Mouse (Mus musculus): ENCODE results near the gene Tchp.

The Tchp gene

DNA sequence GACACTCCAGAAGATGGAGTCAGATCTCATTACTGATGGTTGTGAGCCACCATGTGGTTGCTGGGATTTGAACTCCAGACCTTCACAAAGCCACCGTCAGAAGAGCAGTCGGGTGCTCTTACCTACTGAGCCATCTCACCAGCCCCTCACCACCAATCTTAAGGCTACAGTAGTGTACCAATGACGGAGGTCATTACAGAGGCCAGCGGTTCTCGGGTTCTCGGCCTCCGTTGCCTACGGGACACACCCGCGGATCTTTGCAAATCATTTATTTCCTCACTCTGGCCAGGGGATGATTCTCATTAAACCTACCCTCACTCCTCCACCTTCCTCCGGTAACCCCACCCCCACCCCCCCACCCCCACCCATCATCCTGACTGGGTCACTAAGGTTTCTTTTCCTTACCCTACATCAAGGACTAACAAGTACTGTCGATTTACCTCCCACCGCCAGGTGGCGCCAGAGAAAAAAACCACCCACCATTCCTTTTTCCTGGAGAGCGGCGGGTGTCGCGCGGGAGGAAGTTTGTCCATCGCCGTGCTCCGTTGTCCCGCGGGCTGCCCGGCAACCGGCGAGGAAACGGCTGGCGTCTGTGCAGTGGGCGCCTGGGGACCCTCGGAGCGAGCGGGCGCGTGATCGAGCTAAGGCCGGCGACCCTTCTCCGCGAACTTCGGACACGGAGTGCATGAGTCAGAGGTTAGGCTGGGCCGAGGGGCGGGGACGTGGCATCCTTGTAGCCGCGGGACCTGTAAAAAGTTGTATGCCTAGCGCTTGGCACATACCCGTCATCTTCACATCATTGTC lies at the start of gene Tchp:
TSS of gene Tchp (plus strand) at position 496 of the 804 bp plus-strand sequence.
- DNase-seq (ENCODE audit: low spot score in 2 of 2): peak; percentile 96

DNA sequence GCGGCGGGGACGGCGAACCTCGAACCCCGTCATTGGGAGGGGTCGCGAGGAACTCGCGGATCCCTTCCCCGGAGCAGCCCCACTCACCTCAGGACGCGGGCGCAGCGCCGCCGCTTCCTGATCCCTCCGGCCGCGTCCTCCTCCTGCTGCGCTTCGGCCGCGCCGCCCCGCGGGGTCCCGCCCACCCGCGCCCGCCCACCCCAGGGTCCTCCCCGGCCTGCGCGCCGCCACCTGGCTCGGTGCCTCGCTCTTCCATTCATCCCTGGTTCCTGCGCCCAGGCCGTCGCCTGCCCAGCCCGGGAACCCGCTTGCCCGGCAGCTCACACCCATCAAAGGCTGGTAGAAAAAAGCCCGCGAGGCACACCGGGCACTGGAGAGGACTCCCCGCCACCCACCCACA lies 49.3 kb upstream of the Tchp start, which contains the start of gene Trpv4:
TSS of gene Trpv4 (minus strand) at position 167 of the 400 bp plus-strand sequence.
- no peak for DNase-seq (ENCODE audit: low spot score in 2 of 2)

DNA sequence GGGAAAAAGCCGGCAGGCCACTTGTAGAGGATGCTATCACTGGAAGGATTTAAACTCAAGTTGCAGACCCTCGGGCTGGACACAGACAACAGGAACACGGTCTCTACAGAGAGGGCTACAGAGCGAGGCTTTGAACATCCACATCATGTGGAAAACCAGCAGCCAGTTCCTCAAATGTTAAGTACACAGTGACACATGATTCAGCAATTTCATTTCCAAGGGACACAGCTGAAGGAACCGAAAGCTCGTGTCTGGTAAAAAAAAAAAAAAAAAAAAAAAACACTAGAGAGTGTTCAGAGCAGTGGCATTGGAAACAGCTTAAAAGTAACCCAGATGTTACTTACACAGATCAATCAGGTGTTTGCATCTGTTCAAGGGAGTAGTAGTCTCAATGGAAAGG lies 46.5 kb upstream of the Tchp start:
- no peak for DNase-seq (ENCODE audit: low spot score in 2 of 2)

DNA sequence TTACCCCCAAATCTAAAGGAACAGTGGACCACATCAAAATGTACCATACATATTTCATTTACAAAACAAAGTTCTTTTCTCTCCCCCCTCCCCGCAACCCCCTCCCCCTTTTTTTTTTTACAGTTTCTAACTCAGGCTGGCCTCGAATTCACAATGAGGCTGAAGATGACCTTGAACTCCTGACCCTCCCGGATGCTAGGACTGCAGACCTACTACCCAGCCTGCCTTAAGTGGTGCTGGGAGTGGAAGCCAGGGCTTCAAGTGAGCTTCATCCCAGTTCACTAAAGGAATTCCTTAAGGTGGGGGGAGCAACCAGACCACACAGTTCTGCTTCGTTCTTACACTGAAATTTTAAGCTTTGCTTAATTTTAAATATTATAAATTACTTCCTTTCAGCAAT lies 43.4 kb upstream of the Tchp start:
- DNase-seq (ENCODE audit: low spot score in 2 of 2): no peak

DNA sequence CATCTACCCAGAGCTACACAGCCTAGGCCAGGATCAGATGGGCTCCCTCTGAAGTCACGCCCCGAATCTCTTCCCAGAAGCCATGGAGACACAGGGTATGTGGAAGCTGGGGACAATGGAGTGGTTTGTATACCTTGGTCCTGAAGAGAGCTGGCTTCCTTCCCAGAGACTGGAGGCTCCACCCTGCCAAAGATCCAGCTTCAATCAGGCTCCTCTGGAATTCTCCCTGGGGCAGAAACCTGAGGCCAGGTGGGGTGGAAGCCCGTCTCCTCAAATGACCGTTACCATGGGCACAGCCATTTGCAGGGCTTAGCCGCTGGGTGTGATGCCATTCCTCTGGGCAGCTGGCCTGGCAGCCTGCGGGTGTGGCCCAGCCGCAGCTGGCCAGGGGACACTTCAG lies 42.8 kb upstream of the Tchp start:
- no peak for DNase-seq (ENCODE audit: low spot score in 2 of 2)

DNA sequence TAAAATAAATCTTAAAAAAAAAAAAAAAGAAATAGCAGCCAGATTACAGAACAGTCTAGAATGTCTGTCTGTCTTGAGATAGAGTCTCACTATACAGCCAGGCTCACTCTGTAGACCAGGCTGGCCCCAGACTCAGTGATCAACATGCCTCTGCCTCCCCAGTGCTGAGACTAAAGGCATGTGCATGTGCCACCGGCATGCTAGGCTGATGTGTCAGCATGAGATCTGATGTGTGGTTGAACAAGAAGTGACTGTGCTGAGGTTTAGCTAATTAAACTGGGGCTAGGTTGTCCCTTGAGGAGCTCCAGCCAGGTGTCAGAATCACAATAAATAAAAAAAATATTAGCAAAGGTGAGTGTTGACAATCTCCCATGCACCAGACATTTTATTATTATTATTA lies 40.9 kb upstream of the Tchp start:
- no peak for DNase-seq (ENCODE audit: low spot score in 2 of 2)

DNA sequence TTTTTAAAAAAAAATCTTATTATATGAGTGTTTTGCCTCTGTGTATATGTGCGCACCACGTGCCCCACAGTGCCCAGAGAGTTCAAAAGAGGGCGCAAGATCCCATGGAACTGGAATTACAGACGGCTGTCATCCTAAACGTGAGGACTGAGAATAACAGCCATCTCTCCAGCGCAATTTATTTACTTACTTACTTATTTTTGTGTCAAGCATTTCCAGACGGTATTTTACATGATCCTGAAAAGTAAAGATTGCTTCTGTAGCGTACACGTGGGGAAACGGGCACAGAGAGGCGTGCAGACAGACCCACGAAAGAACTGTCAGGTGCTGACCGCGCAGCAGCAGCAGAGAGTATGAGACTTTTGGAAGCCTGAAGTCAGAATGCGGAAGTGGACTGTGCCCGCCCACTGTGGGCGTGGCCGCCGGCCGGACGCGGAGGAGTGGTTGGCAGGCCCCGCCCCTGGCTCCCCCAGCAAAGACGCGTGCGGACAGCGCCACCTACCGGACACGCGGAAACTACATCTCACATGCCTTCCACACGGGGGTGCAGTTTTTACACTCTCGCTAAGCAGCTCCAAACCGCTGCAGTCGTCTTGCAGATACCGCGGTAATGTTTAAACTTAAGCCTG lies 40.2 kb upstream of the Tchp start:
- DNase-seq (ENCODE audit: low spot score in 2 of 2): peak; percentile 99

DNA sequence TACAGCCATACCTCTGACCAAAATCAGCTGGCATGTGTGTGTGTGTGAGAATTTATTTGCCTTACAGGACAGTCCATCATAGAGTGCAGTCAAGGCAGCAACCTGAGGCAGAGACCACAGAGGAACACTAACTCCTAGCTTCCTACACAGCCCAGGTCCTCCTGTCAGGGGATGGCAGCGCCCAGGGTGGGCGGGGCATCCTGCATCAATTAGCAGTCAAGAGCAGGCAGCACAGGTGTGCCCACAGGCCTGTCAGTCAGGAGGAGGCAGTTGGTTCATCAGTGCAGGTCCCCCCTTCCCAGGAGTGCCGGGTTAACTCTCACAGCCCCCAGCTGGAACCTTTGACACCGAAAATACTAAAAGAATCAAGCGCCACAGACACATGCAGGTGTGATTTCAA lies 38.5 kb upstream of the Tchp start:
- DNase-seq (ENCODE audit: low spot score in 2 of 2): no peak

DNA sequence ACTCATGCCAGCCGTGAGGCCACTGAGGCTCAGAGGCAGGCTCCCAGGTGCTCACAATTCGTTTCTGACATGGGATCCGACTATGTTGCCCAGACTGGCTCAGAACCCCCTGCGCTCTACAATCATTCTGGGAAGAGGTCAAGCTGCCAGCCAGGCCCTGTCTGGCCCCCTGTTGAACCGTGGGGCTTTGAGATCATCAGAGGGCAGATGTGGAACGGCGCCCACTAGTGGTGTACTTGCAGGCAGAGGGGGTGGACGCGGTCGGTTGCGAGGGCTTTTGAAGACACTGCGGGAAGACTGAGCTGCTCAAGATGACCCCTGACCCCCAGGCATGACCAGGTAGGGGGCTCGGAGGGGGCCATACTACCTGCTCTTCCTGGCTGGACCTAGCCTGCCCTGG lies 34.4 kb upstream of the Tchp start:
- no peak for DNase-seq (ENCODE audit: low spot score in 2 of 2)

DNA sequence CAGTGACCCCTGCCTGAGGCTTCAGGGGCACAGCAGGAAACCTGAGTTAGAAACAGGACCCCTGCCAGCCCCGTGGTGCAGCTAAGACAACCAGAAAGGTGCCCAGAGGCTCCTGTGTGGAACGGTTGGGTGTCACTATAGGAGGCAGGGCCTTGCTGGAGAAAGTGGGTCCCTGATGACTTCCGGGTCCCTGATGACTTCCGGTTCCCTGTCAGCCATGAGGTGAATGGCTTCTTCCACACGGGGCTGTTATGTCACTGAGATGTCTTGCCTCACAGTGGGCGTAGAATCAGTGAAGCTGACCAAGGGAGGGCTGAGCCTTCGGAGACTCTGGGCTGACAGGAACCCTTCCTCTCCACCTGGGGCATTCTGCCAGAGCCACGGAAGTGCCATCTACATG lies 33.0 kb upstream of the Tchp start:
- DNase-seq (ENCODE audit: low spot score in 2 of 2): no peak

DNA sequence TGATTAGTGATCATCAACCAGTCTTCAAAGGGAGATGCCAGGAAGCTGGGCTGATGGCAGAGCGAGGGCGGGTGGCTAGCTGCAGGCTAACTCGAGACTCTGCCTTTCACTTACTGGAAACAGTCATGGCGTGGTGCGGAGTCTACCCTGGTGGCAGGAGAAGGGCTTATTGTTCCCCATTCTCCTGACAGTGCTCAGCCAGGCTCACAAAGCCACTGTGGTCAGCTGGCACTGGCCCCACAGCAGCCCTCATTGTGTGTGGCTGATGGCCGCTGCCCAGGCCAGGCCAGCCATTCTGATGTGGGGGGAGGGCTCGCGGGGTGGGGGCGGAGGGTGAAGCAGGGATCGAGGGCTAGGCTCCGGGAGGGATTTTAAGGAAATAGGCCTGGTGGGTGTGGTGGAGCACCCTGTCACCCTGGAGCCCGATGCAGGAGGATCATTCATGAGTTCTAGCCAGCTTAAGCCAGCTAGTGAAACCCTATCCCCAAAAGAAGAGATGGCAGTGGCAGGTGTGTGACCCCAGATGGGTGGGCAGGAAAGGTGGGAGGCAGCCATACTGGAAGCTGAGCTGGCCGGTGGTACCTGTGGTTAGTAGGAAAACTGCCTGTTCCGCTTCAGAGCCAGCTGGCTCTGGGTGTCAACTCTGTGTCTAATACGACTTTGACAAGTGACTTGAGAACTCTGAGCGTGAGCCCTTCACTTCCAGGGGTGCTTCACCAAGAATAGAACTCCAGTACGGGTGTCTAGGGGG lies 27.5 kb upstream of the Tchp start:
- DNase-seq (ENCODE audit: low spot score in 2 of 2): no peak

DNA sequence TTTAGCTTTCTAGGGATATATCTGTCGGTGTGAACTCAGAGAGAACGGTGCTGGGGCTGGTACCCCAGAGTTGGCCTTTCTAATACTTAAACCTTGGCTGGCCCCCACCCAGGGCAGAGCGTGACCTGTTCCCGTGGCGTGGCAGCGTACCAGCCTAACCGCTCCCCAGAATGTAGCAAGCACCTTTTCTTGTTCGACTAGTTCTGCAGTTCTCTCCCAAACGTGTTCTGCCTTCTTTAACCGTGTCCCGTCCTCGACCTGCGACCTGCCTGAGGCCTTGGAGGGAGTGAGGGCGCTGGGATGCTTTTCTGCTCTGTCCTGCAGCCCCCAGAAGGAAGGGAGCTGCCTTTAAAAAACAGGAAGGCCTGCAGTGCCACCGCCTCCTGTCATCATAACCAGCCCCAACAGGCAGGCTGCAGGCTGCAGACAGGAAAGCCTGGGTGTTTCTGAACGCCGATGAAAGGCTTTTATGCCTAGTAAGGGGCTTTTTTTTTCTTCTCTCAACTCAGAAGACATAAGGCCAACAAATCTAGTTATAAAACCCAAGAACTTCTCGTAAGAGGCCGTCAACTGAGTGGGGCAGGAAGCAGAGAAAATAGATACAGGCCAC lies 26.8 kb upstream of the Tchp start:
- no peak for DNase-seq (ENCODE audit: low spot score in 2 of 2)

DNA sequence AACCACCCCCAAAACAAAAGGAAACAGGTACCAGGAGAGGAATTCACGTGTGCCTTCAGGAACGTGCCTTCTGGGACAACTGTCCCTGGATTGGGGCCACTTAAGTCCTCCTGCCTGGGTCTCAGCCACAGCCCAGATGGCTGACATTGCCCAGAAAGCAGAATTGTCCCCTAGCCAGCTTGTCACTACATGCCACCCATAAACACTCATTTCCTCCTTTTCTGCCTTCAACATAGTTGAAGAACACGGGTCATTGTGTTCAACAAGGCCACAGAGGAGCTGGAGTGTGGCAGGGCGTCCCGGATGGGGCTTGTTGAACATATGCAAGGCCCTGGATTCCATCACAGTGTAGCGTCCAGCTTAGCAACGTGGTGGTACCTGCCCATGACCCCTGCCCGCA lies 25.8 kb upstream of the Tchp start:
- no peak for DNase-seq (ENCODE audit: low spot score in 2 of 2)

DNA sequence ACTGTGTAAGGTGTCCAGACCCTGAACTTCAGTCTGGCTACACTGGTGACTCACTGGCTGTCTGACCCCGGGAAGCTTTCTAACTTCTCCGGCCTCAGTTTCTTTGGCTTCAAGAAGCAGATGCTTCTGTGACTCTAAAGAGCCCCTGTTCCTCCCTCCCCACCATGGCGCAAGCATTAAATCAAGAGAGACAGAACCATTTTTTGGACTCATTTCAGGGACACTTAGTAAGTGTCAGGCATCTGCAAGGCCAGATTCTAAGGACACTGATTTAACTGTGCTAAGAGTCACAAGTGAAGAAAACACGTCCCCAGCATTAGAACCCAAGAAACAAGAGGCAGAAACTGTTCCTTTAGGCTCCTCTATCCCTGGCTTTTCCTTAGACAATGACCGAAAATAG lies 21.6 kb upstream of the Tchp start:
- no peak for DNase-seq (ENCODE audit: low spot score in 2 of 2)

DNA sequence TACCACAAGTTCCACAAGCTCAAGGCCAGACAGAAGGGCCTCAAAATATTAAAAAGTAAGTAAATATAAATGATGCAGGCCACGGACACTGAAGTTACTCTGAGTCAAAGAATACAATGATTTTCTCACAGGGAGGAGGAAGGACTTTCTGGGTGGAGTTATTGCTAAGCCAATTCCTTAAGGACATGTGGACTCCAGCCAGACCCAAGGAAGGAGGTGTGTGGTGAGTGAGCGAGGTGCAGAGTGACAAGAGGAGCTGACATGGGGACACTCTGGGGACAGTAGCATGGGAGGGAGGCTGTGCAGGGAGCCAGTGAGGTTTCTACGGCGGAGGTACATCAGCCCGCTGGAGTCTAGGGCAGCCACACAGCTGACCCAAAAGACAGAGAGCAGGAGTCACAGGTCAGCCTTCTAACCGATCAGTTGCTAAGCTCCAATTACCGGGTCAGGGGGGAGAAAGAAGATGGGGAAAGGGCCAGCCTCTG lies 20.8 kb upstream of the Tchp start:
- no peak for DNase-seq (ENCODE audit: low spot score in 2 of 2)

DNA sequence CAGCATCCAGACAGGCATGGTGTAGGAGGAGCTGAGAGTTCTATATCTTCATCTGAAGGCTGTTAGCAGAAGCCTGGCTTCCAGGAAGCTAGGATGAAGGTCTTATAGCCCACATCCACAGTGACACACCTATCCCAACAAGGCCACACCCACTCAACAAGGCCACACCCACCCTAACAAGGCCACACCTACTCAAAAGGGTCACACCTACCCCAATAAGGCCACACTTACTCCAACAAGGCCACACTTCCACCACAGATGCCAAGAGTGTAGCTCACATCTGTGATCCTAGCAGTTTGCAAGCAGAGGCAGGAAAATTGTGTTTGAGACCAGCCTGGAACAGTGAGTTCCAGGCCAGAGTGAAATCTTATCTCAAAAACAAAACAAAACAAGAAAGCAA lies 19.7 kb upstream of the Tchp start:
- DNase-seq (ENCODE audit: low spot score in 2 of 2): no peak

DNA sequence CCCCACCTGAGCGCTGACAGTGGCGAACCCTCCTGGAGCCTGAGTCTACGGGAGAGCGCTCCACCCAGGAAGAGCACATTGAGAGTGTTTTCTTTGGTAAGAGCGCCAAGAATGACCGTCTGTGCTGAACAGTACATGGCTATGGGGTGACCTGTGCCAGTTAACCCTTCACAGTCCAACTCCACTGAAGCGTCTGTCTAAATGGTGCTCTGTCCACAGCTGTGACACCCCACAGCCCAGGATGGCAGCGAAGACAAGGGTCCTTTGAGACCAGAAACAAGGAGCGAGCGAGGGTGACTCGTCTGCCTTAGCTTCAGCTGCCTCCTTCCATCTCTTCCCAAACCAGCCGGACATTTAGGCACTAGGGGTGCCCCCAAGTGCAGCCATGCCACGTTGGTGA lies 18.9 kb upstream of the Tchp start:
- no peak for DNase-seq (ENCODE audit: low spot score in 2 of 2)

DNA sequence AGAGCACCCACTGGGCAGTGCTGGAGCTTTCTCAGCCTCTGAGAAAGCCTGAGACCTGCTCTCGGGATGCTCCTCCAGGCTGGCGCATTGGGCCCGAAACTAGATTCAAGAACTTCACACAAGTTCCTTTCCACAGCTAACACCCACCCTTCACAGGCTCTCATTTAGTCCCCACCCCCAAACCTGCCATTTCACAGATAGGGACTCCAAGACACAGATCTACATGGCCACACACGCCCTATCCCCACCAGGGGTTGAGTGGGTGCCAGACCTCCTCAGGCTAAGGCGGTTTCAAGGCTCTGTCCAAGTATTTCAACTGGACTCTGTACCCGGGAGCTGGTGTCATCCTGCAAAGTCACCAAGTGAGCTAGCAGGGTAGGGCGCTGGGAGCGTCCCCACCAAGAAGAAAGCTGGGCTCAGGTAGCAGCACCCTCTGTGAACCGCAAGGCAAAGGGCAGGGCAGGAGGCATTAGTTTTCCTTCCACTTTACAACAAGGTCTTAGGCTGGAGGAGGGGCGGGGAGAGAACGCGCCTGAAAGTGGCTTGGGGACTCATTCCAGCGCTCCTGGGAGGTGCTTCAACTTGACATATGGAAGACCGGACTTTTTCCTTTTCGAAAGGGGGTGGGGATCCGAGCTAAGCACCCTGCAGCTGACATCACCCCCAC lies 17.7 kb upstream of the Tchp start:
- peak; percentile 57 to 59 for DNase-seq (ENCODE audit: low spot score in 2 of 2)

DNA sequence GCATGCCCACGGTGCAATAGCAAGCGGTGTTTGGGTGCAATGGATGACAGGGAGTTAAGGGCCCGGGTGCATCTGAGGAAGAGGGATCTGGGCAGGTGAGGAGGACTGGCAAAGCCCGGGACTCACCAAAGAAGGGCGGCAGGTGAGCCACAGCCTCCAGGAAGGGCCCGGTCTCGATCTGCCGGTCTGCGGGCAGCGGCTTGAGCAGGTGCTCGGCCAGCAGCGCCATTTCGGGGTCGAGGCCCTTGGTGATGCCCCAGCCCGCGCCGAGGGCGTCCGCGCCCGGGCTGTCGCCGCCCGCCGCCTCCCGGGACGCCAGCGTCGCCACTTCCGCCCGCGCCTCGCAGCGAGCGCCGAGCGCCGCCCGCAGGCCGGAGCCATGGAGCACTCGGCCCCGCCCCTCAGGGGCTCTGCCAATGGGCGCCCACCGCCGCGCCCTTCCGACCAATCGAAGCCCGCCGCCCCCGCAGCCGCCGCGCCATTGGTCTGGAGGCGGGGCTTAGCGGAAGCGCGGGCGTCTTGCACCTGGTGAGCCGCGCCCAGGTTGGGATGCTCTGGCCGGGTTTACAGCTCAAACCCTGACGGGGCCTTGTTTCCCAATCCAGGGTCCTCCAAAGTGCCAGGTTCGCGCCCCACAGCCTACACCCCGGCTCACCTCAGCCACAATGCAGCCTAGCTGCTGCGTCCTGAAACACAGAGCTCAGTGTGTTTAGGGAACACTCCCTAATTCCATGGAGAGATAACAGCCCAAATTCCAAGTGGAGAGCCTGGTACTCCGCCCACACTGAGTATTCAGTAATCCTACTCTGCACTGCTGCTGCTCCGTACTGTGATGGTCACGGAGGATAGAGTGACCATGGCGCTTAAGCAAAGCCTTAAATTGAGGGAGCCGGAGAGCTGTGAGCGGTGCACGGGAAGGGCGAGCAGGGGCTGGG lies 16.7 kb upstream of the Tchp start, which contains the start of gene Gltp:
TSS of gene Gltp (minus strand) at position 352 of the 935 bp plus-strand sequence.
- peak; percentile 91 to 96 for DNase-seq (ENCODE audit: low spot score in 2 of 2)

DNA sequence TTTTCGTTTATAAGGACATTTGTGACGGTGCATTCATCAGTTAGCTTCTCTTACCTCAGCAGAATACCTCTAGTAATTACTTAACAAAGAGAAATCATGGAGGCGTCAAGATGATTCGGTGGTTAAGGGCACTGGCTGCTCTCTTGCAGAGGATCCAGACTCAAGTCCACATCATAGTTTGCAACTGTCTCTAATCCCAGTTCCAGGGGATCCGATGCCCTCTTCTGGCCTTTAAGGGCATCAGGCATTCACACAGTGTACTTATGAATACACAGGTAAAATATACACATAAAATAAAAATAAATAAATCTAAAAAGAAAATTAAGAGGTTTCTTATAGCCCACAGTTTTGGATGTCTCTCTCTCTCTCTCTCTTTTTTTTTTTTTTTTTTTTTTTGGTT lies 11.8 kb upstream of the Tchp start:
- DNase-seq (ENCODE audit: low spot score in 2 of 2): no peak
